Mouse (Mus musculus): ENCODE data around the gene Slpi.

- TF ChIP-seq GATA1 (IDR thresholded peaks at IDR 0.05; ENCODE audit: borderline replicate concordance, low read length), result no peak
- TF ChIP-seq FLI1 (IDR thresholded peaks at IDR 0.05; ENCODE audit: low read length), result no peak
These were observed 76.3 kb downstream of the Slpi start for GRCm38 (mm10) chr2:164312599-164312998.

Data from megakaryocyte, embryonic 14.5 days (primary cell).